9 mouse cellular contexts compared by ENCODE assay signal in the genomic region with DNA sequence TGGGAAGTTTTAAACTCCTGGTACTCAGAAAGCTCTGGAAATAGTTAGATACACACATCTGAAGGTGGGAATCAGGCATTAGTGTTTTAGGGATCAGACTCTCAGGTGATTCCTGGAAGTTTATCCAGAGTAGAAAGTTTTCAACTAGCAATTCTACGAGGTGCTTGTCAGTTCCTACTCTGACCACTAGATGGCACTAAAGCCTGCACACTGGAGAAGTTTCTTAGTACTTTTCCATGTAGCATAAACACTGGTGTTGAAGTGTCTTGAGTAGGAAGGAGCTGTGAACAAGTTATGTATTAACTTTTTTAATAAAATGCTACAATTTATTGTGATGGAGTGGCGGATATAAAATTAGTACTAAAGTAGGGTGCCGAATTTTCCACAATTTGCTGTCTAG.
A peak's percentile ranks its signal among the peaks of the same experiment; 100 is the strongest.
DNase-seq lines count a peak whose midpoint lies in the region; ATAC-seq and TF ChIP-seq lines count a peak whose summit lies in the region.
"Had no signal": no experiment of that assay in that cellular context is flagged by ENCODE, and none has a peak within 500 bp of the region (broad histone marks: within the 10 kb centered on the region; RNA-seq: fewer than 3 reads in every experiment).

No protein-coding gene starts in this region.

- ATAC-seq in midbrain, embryonic 11.5 days (ENCODE audit: low FRiP score): 0 out of 2 replicates have a peak, but pooled peaks have one; percentile 46
- no peak for ATAC-seq in midbrain, embryonic 16.5 days
- ATAC-seq in hematopoietic stem cell, adult 5-6 weeks (replicated peaks in 1 of 2; ENCODE audit: insufficient read depth in 1 of 2, low FRiP score in 2 of 2, low TSS enrichment in 1 of 2, low read depth in 1 of 2, poor library complexity in 2 of 2, severe bottlenecking in 2 of 2): peak; percentile 44 to 68; a peak in 1 of 4 replicates
- ATAC-seq in liver, embryonic 14.5 days (ENCODE audit: insufficient read depth): no peak

- H3K36me3 ChIP-seq in midbrain, embryonic 11.5 days (ENCODE audit: control insufficient read depth, insufficient read depth, low read length): no peaks in the 10 kb centered on the region; the same call in 1 of the 2 replicates
- H3K36me3 ChIP-seq in midbrain, embryonic 16.5 days (ENCODE audit: control insufficient read depth, insufficient read depth, low read length): no peaks in the 10 kb centered on the region
- no peaks in the 10 kb centered on the region for H3K36me3 ChIP-seq in liver, embryonic 14.5 days (replicated peaks; ENCODE audit: control insufficient read depth, insufficient read depth, low read depth)
- H3K36me3 ChIP-seq: neural tube, embryonic 13.5 days had no signal

- H3K27ac ChIP-seq in midbrain, embryonic 11.5 days (ENCODE audit: low read depth, low read length): no peak overlapping the region
- H3K27ac ChIP-seq in midbrain, embryonic 16.5 days (ENCODE audit: low read length): no peak overlapping the region
- no peak overlapping the region for H3K27ac ChIP-seq in liver, embryonic 14.5 days
- H3K27ac ChIP-seq: heart, embryonic 13.5 days; neural tube, embryonic 13.5 days had no signal

- no peaks in the 10 kb centered on the region for H3K4me1 ChIP-seq in midbrain, embryonic 11.5 days (ENCODE audit: control insufficient read depth, insufficient read depth, low read length)
- H3K4me1 ChIP-seq in midbrain, embryonic 16.5 days (ENCODE audit: control insufficient read depth, insufficient read depth, low read length): no peaks in the 10 kb centered on the region
- no peaks in the 10 kb centered on the region for H3K4me1 ChIP-seq in liver, embryonic 14.5 days (replicated peaks; ENCODE audit: control insufficient read depth in 2 of 2, insufficient read depth in 2 of 2, low read length in 1 of 2)
- H3K4me1 ChIP-seq: heart, embryonic 13.5 days; neural tube, embryonic 13.5 days had no signal

- no peak overlapping the region for H3K9ac ChIP-seq in midbrain, embryonic 11.5 days (ENCODE audit: low read length)
- no peak overlapping the region for H3K9ac ChIP-seq in midbrain, embryonic 16.5 days (ENCODE audit: low read depth, low read length)
- H3K9ac ChIP-seq in liver, embryonic 14.5 days (replicated peaks): no peak overlapping the region
- H3K9ac ChIP-seq: heart, embryonic 13.5 days; neural tube, embryonic 13.5 days had no signal

- peak; percentile 79 for TF ChIP-seq CTCF in liver, embryonic 14.5 days (IDR thresholded peaks at IDR 0.05; ENCODE audit: low read depth)

- peak; percentile 98 for DNase-seq in midbrain, embryonic 11.5 days (ENCODE audit: low spot score, missing footprints)
- DNase-seq in WW6 (ENCODE audit: low read depth, low spot score): peak; percentile 20
- DNase-seq in cerebellum, postnatal 14 days: peak; percentile 71
- DNase-seq in liver, embryonic 14.5 days (ENCODE audit: low read depth in 3 of 3, low spot score in 3 of 3): peak in 1 of 3 experiments; percentile 22
- DNase-seq in right cerebral cortex, adult 2 months (ENCODE audit: low spot score in 2 of 2): peak; percentile 74 to 81

- 19% methylated on average over 3 of the region's 3 CpGs for WGBS in midbrain, embryonic 11.5 days
- WGBS in midbrain, embryonic 16.5 days: 22% methylated on average over 3 of the region's 3 CpGs
- 19% methylated on average over 3 of the region's 3 CpGs for WGBS in liver, embryonic 14.5 days (ENCODE audit: insufficient replicate concordance)

- H3K4me3 ChIP-seq in midbrain, embryonic 11.5 days (ENCODE audit: low read depth, low read length): no peak overlapping the region
- no peak overlapping the region for H3K4me3 ChIP-seq in midbrain, embryonic 16.5 days (ENCODE audit: low read depth, low read length)
- no peak overlapping the region for H3K4me3 ChIP-seq in liver, embryonic 14.5 days (ENCODE audit: insufficient read depth in 1 of 2, low read depth in 2 of 2, low read length in 2 of 2)
- H3K4me3 ChIP-seq: heart, embryonic 13.5 days; neural tube, embryonic 13.5 days had no signal

- H3K27me3 ChIP-seq in midbrain, embryonic 11.5 days (ENCODE audit: control insufficient read depth, insufficient read depth, low read length): no peaks in the 10 kb centered on the region
- no peaks in the 10 kb centered on the region for H3K27me3 ChIP-seq in midbrain, embryonic 16.5 days (ENCODE audit: control insufficient read depth, insufficient read depth, low read depth, low read length)
- no peaks in the 10 kb centered on the region for H3K27me3 ChIP-seq in liver, embryonic 14.5 days (ENCODE audit: control insufficient read depth, insufficient read depth, low read length)
- H3K27me3 ChIP-seq: heart, embryonic 13.5 days; neural tube, embryonic 13.5 days had no signal

- no peaks in the 10 kb centered on the region for H3K9me3 ChIP-seq in midbrain, embryonic 11.5 days (ENCODE audit: control insufficient read depth, low read length)
- H3K9me3 ChIP-seq in midbrain, embryonic 16.5 days (replicated peaks; ENCODE audit: control insufficient read depth, low read length, poor library complexity, severe bottlenecking): no peaks in the 10 kb centered on the region
- no peaks in the 10 kb centered on the region for H3K9me3 ChIP-seq in liver, embryonic 14.5 days (ENCODE audit: control insufficient read depth, low read length)
- H3K9me3 ChIP-seq: heart, embryonic 13.5 days; neural tube, embryonic 13.5 days had no signal

- TF ChIP-seq EP300 in liver, embryonic 14.5 days (IDR thresholded peaks at IDR 0.05; ENCODE audit: low read depth): no peak

- no peak overlapping the region for H3K4me2 ChIP-seq in midbrain, embryonic 11.5 days
- H3K4me2 ChIP-seq in midbrain, embryonic 16.5 days (ENCODE audit: low read length): no peak overlapping the region
- no peak overlapping the region for H3K4me2 ChIP-seq in liver, embryonic 14.5 days (ENCODE audit: low read depth)
- H3K4me2 ChIP-seq: heart, embryonic 13.5 days; neural tube, embryonic 13.5 days had no signal

Comparison
In these comparisons a context has a peak if more than half of its experiments do, and no peak if none do; other contexts are left out.
1. ATAC-seq: peak in midbrain, embryonic 11.5 days (single experiment) and hematopoietic stem cell, adult 5-6 weeks (2 of 2); none in midbrain, embryonic 16.5 days (single experiment) and liver, embryonic 14.5 days (single experiment).